Mouse (Mus musculus) MEL (cell line): ENCODE measurements at regions not wholly inside any gene's neighbourhood (a gene's known extent, or its start where the extent isn't known, plus 50 kb on each side); places are given as distances from the start of the nearest gene placed in this dataset.

Experiments used
- DNase-seq: peaks from one replicate; pipeline ENCODE4 v3.0.0; 2011; ENCODE audit warnings: low read depth, low spot score
- H3K27ac ChIP-seq: 2 replicates; pipeline ENCODE4 v1.5.1; 2012; ENCODE audit warnings: low read depth, mild to moderate bottlenecking, control low read depth, low read length, moderate library complexity; ENCODE audit not compliant: control insufficient read depth
- H3K27me3 ChIP-seq, 2 experiments: fragments of 150-350 bp in 1 of 2; sonication (generic) in 1 of 2; 2 replicates each; pipeline ENCODE4 v1.6.1; 2012; ENCODE audit warnings: low read length in 2 of 2, mild to moderate bottlenecking in 2 of 2, improper control_type of control experiment in 1 of 2, moderate library complexity in 1 of 2; ENCODE audit not compliant: insufficient read depth in 2 of 2, control insufficient read depth in 1 of 2
- H3K36me3 ChIP-seq, 2 experiments: 2 replicates each; pipeline ENCODE4 v1.6.1; 2012 to 2014; ENCODE audit warnings: low read length in 2 of 2, improper control_type of control experiment in 1 of 2, inconsistent platforms in 1 of 2, mild to moderate bottlenecking in 1 of 2; ENCODE audit not compliant: insufficient read depth in 2 of 2, control insufficient read depth in 1 of 2
- H3K4me1 ChIP-seq, 2 experiments: fragments of 150-350 bp in 1 of 2; sonication (generic) in 1 of 2; 2 replicates each; pipeline ENCODE4 v1.6.1; 2012; ENCODE audit warnings: low read length in 2 of 2, improper control_type of control experiment in 1 of 2, mild to moderate bottlenecking in 1 of 2; ENCODE audit not compliant: insufficient read depth in 2 of 2, control insufficient read depth in 1 of 2
- H3K4me3 ChIP-seq, 2 experiments: fragments of 150-350 bp in 1 of 2; sonication (generic) in 1 of 2; 2 replicates each; pipeline ENCODE4 v1.5.1; 2012; ENCODE audit warnings: low read depth in 2 of 2, low read length in 2 of 2, mild to moderate bottlenecking in 2 of 2, moderate library complexity in 2 of 2, control low read depth in 1 of 2, improper control_type of control experiment in 1 of 2; ENCODE audit not compliant: control insufficient read depth in 1 of 2, insufficient read depth in 1 of 2
- H3K79me2 ChIP-seq: 2 replicates; pipeline ENCODE4 v1.6.1; 2012; ENCODE audit warnings: mild to moderate bottlenecking, low read length, moderate library complexity; ENCODE audit not compliant: control insufficient read depth, poor library complexity, insufficient read depth
- H3K9ac ChIP-seq: 2 replicates; pipeline ENCODE4 v1.6.1; 2012; ENCODE audit warnings: low read depth, mild to moderate bottlenecking, control low read depth, low read length, moderate library complexity; ENCODE audit not compliant: control insufficient read depth, poor library complexity, severe bottlenecking
- H3K9me3 ChIP-seq: fragments of 150-350 bp; sonication (generic); replicated peaks from 2 replicates; pipeline ENCODE4 v1.6.1; 2012; ENCODE audit warnings: mild to moderate bottlenecking, low read length, improper control_type of control experiment, moderate library complexity; ENCODE audit not compliant: insufficient read depth
- BHLHE40 ChIP-seq: IDR thresholded peaks from 2 replicates; pipeline ENCODE4 v1.6.1; 2012; ENCODE audit warnings: low read depth, mild to moderate bottlenecking, inconsistent platforms, low read length, improper control_type of control experiment, borderline replicate concordance
- CHD2 ChIP-seq: IDR thresholded peaks from 2 replicates; pipeline ENCODE4 v1.6.1; 2011; ENCODE audit warnings: low read length, improper control_type of control experiment
- CTCF ChIP-seq, 3 experiments: IDR thresholded peaks in 2 of 3; conservative IDR thresholded peaks in 1 of 3; 2 replicates each; pipeline ENCODE4 v1.5.1; 2011 to 2012; ENCODE audit warnings: low read length in 3 of 3, low read depth in 2 of 3, mild to moderate bottlenecking in 2 of 3, improper control_type of control experiment in 1 of 3, inconsistent platforms in 1 of 3, mixed read lengths in 1 of 3, moderate library complexity in 1 of 3; ENCODE audit not compliant: control insufficient read depth in 1 of 3, insufficient read depth in 1 of 3, poor library complexity in 1 of 3, severe bottlenecking in 1 of 3
- ELF1 ChIP-seq: IDR thresholded peaks from 2 replicates; pipeline ENCODE4 v1.6.1; 2014; ENCODE audit warnings: low read depth, mild to moderate bottlenecking, inconsistent platforms, low read length, improper control_type of control experiment, moderate library complexity
- ETS1 ChIP-seq: IDR thresholded peaks from 2 replicates; pipeline ENCODE4 v1.6.1; 2012; ENCODE audit warnings: low read depth, mild to moderate bottlenecking, inconsistent platforms, low read length, improper control_type of control experiment, moderate library complexity
- GATA1 ChIP-seq: IDR thresholded peaks from 2 replicates; pipeline ENCODE4 v1.6.1; 2011; ENCODE audit warnings: low read depth, low read length, improper control_type of control experiment
- HCFC1 ChIP-seq: IDR thresholded peaks from 2 replicates; pipeline ENCODE4 v1.6.1; 2012; ENCODE audit warnings: low read depth, mild to moderate bottlenecking, inconsistent platforms, low read length, improper control_type of control experiment, moderate library complexity
- MAFK ChIP-seq: IDR thresholded peaks from 2 replicates; pipeline ENCODE4 v1.6.1; 2011; ENCODE audit warnings: low read depth, mild to moderate bottlenecking, low read length, improper control_type of control experiment, borderline replicate concordance
- MAX ChIP-seq: IDR thresholded peaks from 2 replicates; pipeline ENCODE4 v1.6.1; 2011; ENCODE audit warnings: low read length, improper control_type of control experiment
- MYB ChIP-seq: IDR thresholded peaks from 2 replicates; pipeline ENCODE4 v1.6.1; 2011; ENCODE audit warnings: mild to moderate bottlenecking, low read depth, low read length, improper control_type of control experiment
- MYC ChIP-seq: IDR thresholded peaks from 2 replicates; pipeline ENCODE4 v1.6.1; 2011; ENCODE audit warnings: low read depth, mild to moderate bottlenecking, low read length, improper control_type of control experiment, moderate library complexity
- NELFE ChIP-seq: IDR thresholded peaks from 2 replicates; pipeline ENCODE4 v1.6.1; 2011; ENCODE audit warnings: low read depth, low read length, improper control_type of control experiment
- NRF1 ChIP-seq: IDR thresholded peaks from 2 replicates; pipeline ENCODE4 v1.6.1; 2014; ENCODE audit warnings: low read depth, mild to moderate bottlenecking, inconsistent platforms, low read length, improper control_type of control experiment, moderate library complexity; ENCODE audit not compliant: poor library complexity, insufficient read depth, severe bottlenecking
- POLR2A ChIP-seq, 2 experiments: IDR thresholded peaks; 2 replicates each; pipeline ENCODE4 v1.6.1; 2011 to 2012; ENCODE audit warnings: low read length in 2 of 2, mild to moderate bottlenecking in 2 of 2, control low read depth in 1 of 2, improper control_type of control experiment in 1 of 2, low read depth in 1 of 2, moderate library complexity in 1 of 2; ENCODE audit not compliant: control insufficient read depth in 1 of 2, insufficient read depth in 1 of 2, poor library complexity in 1 of 2
- POLR2AphosphoS2 ChIP-seq: IDR thresholded peaks from 2 replicates; pipeline ENCODE4 v1.6.1; 2011; ENCODE audit warnings: low read length, improper control_type of control experiment
- RAD21 ChIP-seq: IDR thresholded peaks from 2 replicates; pipeline ENCODE4 v1.6.1; 2011; ENCODE audit warnings: mild to moderate bottlenecking, low read depth, low read length, improper control_type of control experiment
- RCOR1 ChIP-seq: IDR thresholded peaks from 2 replicates; pipeline ENCODE4 v1.6.1; 2012; ENCODE audit warnings: low read depth, mild to moderate bottlenecking, inconsistent platforms, low read length, improper control_type of control experiment
- SIN3A ChIP-seq: IDR thresholded peaks from 2 replicates; pipeline ENCODE4 v1.6.1; 2012; ENCODE audit warnings: low read length, improper control_type of control experiment, inconsistent platforms
- SMC3 ChIP-seq: IDR thresholded peaks from 2 replicates; pipeline ENCODE4 v1.6.1; 2011; ENCODE audit warnings: low read depth, low read length, improper control_type of control experiment
- TAL1 ChIP-seq: IDR thresholded peaks from 2 replicates; pipeline ENCODE4 v1.6.1; 2012; ENCODE audit warnings: mild to moderate bottlenecking, inconsistent platforms, low read length, moderate library complexity, mixed read lengths
- TCF12 ChIP-seq: IDR thresholded peaks from 2 replicates; pipeline ENCODE4 v1.6.1; 2014; ENCODE audit warnings: low read depth, mild to moderate bottlenecking, inconsistent platforms, low read length, improper control_type of control experiment, moderate library complexity
- UBTF ChIP-seq: IDR thresholded peaks from 2 replicates; pipeline ENCODE4 v1.6.1; 2012; ENCODE audit warnings: low read depth, mild to moderate bottlenecking, inconsistent platforms, low read length, improper control_type of control experiment, moderate library complexity, borderline replicate concordance; ENCODE audit not compliant: insufficient read depth
- USF2 ChIP-seq, 2 experiments: IDR thresholded peaks; 2 replicates each; pipeline ENCODE4 v1.6.1; 2011 to 2012; ENCODE audit warnings: improper control_type of control experiment in 2 of 2, low read length in 2 of 2, borderline replicate concordance in 1 of 2, inconsistent platforms in 1 of 2, low read depth in 1 of 2, mild to moderate bottlenecking in 1 of 2; ENCODE audit not compliant: insufficient read depth in 1 of 2
- ZC3H11A ChIP-seq: IDR thresholded peaks from 2 replicates; pipeline ENCODE4 v1.6.1; 2012; ENCODE audit warnings: low read depth, mild to moderate bottlenecking, inconsistent platforms, low read length, improper control_type of control experiment
- ZKSCAN1 ChIP-seq: IDR thresholded peaks from 2 replicates; pipeline ENCODE4 v1.6.1; 2012; ENCODE audit warnings: low read depth, mild to moderate bottlenecking, inconsistent platforms, low read length, improper control_type of control experiment, moderate library complexity
- ZNF384 ChIP-seq: IDR thresholded peaks from 2 replicates; pipeline ENCODE4 v1.6.1; 2012; ENCODE audit warnings: low read depth, mild to moderate bottlenecking, inconsistent platforms, low read length, improper control_type of control experiment

DNA sequence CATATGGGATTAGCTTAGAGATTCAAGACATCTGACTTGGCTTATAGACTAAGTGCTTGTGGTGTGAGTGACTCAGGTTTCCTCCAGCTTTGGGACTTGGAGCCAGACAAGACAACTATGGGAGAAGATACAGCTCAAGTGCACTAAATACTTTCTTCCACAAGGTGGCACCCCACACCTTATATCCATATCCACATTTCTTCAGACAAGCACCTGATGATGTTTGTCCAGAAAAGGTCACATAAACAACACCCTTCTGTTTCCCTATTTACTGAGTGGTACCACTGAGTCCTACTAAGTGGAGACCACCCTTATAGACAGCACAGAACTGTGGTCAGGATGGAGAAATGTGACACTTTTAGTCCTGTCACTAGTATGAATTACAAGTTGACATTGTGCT is 56.1 kb upstream of the Cr2 start:
- peaks cover 4 to 17% of the 10 kb centered on the region in 2 experiments; a peak in 3 of 4 replicates for H3K27me3 ChIP-seq
- TF ChIP-seq NELFE (no peak), MAX (no peak), HCFC1 (no peak), NRF1 (no peak), ZC3H11A (peak; percentile 85), MAFK (no peak), RCOR1 (no peak), UBTF (no peak), SMC3 (peak; percentile 93), ZNF384 (no peak), BHLHE40 (no peak), USF2 (IDR thresholded peaks at IDR 0.05; ENCODE audit: borderline replicate concordance in 1 of 2, insufficient read depth in 1 of 2, low read depth in 1 of 2, low read length in 2 of 2) (no peak), ETS1 (no peak), RAD21 (peak; percentile 89), POLR2A (IDR thresholded peaks at IDR 0.05; ENCODE audit: control insufficient read depth in 1 of 2, insufficient read depth in 1 of 2, low read depth in 1 of 2, low read length in 2 of 2, poor library complexity in 1 of 2) (no peak), CHD2 (no peak), TCF12 (no peak), GATA1 (no peak), TAL1 (no peak), SIN3A (no peak), MYC (no peak), ELF1 (no peak), POLR2AphosphoS2 (no peak), MYB (no peak), ZKSCAN1 (no peak), CTCF (IDR thresholded peaks at IDR 0.05 in 2 of 3, conservative IDR thresholded peaks at IDR 0.05 in 1 of 3; ENCODE audit: control insufficient read depth in 1 of 3, insufficient read depth in 1 of 3, low read depth in 2 of 3, low read length in 3 of 3, poor library complexity in 1 of 3, severe bottlenecking in 1 of 3) (peak; percentile 46 to 88 (median 85))
- H3K9me3 ChIP-seq: no peaks in the 10 kb centered on the region
- H3K36me3 ChIP-seq: peaks cover 0 to 4% of the 10 kb centered on the region in 2 experiments; a peak in 1 of 4 replicates
- no peaks in the 10 kb centered on the region for H3K79me2 ChIP-seq
- H3K4me1 ChIP-seq: peaks cover 0 to 3% of the 10 kb centered on the region in 2 experiments; a peak in 1 of 4 replicates
- peak; percentile 87 for DNase-seq
- no peak overlapping the region for H3K9ac ChIP-seq
- H3K27ac ChIP-seq: no peak overlapping the region
- no peak overlapping the region for H3K4me3 ChIP-seq
